Mouse (Mus musculus) ovary, adult 2 months (tissue): ENCODE results near the gene Fam161b. TPM values are rescaled to one million over a fixed set of nuclear protein-coding genes. Genes with fewer than 3 reads are reported as not detected.

ENCODE experiments used
- polyA plus RNA-seq: library from polyadenylated mRNA; depleted of rRNA; stranded (reverse); fragments of >200 nt; gene quantifications from 2 replicates; pipeline ENCODE4 v1.2.3, GENCODE M21; 2012; rRNA removed

Gene Fam161b
- 1.7 and 1.9 TPM in 2 replicates for polyA plus RNA-seq

GRCm38 (mm10) chr12:84361555-84362489 is at the start of gene Fam161b, which contains the start of gene Coq6:
Fam161b (minus strand) TSS chr12:84361833.
Coq6 (plus strand) TSS chr12:84361657.

DNA sequence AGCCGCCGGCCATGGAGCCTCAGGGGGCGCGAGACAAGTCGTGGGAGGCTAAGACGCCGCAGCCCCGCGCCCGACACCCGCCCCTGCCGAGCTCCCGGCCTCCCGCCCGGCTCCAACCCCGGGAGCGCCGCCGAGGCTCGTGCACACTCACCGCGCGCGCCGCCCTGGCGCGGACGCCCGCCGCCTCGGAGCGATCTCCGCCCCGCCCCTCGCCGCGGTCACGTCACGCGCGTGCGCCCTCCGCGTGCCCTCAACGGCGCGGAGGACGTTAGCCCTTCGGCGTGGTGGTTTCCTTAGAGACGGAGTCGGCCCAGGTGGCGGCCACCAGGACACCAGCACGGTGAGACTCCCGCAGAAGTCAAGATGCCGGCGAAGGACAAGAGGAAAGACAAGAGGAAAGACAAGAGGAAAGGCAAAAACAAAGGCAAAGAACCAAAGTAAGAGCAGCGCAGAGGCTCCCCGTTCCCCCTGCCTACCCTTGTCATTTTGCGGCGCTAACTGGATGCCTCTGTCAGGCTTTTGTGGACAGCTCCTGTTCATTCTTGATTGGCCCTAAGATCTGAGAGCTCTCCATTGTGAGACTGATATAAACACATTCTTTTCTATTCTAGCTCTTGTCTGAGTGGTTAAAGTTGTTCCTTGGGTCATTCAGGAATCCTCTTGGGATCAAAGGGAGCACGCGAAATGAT is 47.3 kb upstream of the Fam161b start, which contains the start of the genes Entpd5 and Bbof1:
Gene Entpd5 (minus strand): TSS at position 211 of the 689 bp plus-strand sequence.
Gene Bbof1 (plus strand): TSS at position 253 of the 689 bp plus-strand sequence.

DNA sequence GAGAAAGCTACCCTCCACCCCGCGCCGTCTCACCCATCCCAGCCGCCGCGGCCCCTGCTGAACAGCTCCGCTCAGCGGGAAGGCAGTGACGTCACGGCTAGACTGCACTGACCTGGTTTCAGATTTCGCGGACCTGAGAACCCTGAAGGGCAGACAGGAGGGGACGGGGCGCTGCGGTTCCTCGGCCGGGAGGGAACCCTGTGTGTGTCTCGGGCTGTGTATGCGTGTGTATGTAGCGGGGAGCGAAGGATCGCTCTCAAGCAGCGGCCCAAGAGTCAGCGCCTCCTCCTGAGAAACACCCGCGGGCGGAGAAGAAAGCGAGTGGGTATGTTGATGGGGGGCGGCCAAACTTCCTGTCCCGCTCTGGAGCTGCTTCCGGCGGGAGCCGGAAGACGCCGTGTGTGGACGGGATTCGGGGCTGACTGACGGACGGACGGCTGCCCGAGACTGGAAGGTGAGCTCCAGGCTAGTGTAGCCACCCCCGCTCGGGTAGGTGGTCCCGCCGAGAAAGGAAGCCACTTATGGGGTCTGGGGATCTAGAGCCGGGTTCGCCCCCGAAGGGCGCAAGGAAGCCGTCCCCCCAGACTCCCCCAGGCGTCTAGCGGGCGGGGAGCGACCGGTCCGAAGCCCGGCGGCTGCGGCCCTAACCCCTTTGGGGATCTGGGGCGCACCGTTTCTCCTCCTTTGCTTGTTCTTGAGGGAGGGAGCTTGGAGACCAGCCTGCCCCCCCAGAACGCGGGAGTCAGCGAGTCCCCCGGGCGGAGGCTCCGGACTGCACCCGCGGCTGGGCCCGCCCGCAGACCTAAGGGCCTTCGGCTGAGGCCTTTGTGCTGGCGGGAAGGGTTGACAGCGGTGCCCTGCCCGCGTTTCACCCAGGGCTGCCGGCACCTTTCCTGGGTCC is 44.7 kb downstream of the Fam161b start, which contains the start of gene Zfp410:
Gene Zfp410 (plus strand): TSS at position 132 of the 901 bp plus-strand sequence.

Other genes with a start within 250 kb of the Fam161b start
- gene Dnal1, start 247.5 kb downstream of the Fam161b start, polyA plus RNA-seq = 5.1 and 5.3 TPM in 2 replicates
- 0.70 and 0.77 TPM in 2 replicates for gene Pnma1, start 213.3 kb downstream of the Fam161b start, polyA plus RNA-seq
- 14.0 and 15.7 TPM in 2 replicates for gene Elmsan1, start 143.0 kb downstream of the Fam161b start, polyA plus RNA-seq
- gene Ptgr2, start 76.6 kb downstream of the Fam161b start, polyA plus RNA-seq = 5.3 and 6.0 TPM in 2 replicates
- gene Zfp410, start 45.0 kb downstream of the Fam161b start, polyA plus RNA-seq = 25.1 and 28.1 TPM in 2 replicates
- gene Coq6, start 176 bp downstream of the Fam161b start, polyA plus RNA-seq = 53.8 and 70.6 TPM in 2 replicates
- 4.2 and 5.4 TPM in 2 replicates for gene Entpd5, start 47.2 kb upstream of the Fam161b start, polyA plus RNA-seq
- 0.24 and 0.33 TPM in 2 replicates for gene Bbof1, start 47.2 kb upstream of the Fam161b start, polyA plus RNA-seq
- gene Rnf113a2, start 55.4 kb upstream of the Fam161b start, polyA plus RNA-seq = 2.2 and 3.2 TPM in 2 replicates
- gene Aldh6a1, start 89.2 kb upstream of the Fam161b start, polyA plus RNA-seq = 11.9 and 14.0 TPM in 2 replicates
- 6.6 and 8.4 TPM in 2 replicates for gene Lin52, start 89.6 kb upstream of the Fam161b start, polyA plus RNA-seq
- 0.28 and 0.44 TPM in 2 replicates for gene Vsx2, start 207.9 kb upstream of the Fam161b start, polyA plus RNA-seq